Mouse (Mus musculus): Measurements from ENCODE around the gene Supt5. TPM values are rescaled to one million over a fixed set of nuclear protein-coding genes. Genes with fewer than 3 reads are reported as not detected.
"Not testable (repeated sequence)": the region's sequence is repeated elsewhere in the genome, so short reads cannot be mapped to it uniquely, and the experiment has no call there.

Supt5 gene
- polyA plus RNA-seq (2015; fragmentation: Nextera tagmentation; extraction: Ambion mirVana) = 91.0 and 104 TPM in 2 replicates

- H3K36me3 ChIP-seq = peaks cover 6% of the 10 kb centered on the region
- H3K9ac ChIP-seq = peak within 1 kb of the TSS; percentile 97
- peak within 1 kb of the TSS; percentile 74 for H3K4me2 ChIP-seq
- peak within 1 kb of the TSS; percentile 84 for H3K4me3 ChIP-seq (replicated peaks)
- peaks cover 37% of the 10 kb centered on the region for H3K4me1 ChIP-seq
- no peaks in the 10 kb centered on the region for H3K9me3 ChIP-seq (replicated peaks)
- under 1% methylated on average over 77 of the region's 77 CpGs for WGBS
- ATAC-seq (replicated peaks; ENCODE audit: low FRiP score) = peak; percentile 97
- H3K27ac ChIP-seq = peak within 1 kb of the TSS; percentile 95
- H3K27me3 ChIP-seq = no peaks in the 10 kb centered on the region
These were observed at the start of gene Supt5 for GRCm38 (mm10) chr7:28338108-28338998. Supt5 (minus strand) TSS chr7:28338746.

GRCm38 (mm10) chr7:28387384-28387783 lies 48.8 kb upstream of the Supt5 start:
- 87% methylated on average over 7 of the region's 7 CpGs for WGBS
- not testable (repeated sequence) for H3K27ac ChIP-seq; H3K27me3 ChIP-seq; H3K4me2 ChIP-seq; H3K9me3 ChIP-seq (replicated peaks); H3K4me3 ChIP-seq (replicated peaks); ATAC-seq (replicated peaks; ENCODE audit: low FRiP score); H3K9ac ChIP-seq
- Histone ChIP-seq H3K36me3 (peaks cover 54% of the 10 kb centered on the region), H3K4me1 (peaks cover 33% of the 10 kb centered on the region)

GRCm38 (mm10) chr7:28386877-28387276 lies 48.3 kb upstream of the Supt5 start:
- peaks cover 54% of the 10 kb centered on the region for H3K36me3 ChIP-seq
- not testable (repeated sequence) for H3K4me3 ChIP-seq (replicated peaks); H3K9me3 ChIP-seq (replicated peaks); H3K9ac ChIP-seq; H3K4me2 ChIP-seq; ATAC-seq (replicated peaks; ENCODE audit: low FRiP score); H3K27ac ChIP-seq; H3K27me3 ChIP-seq
- 78% methylated on average over 6 of the region's 6 CpGs for WGBS
- H3K4me1 ChIP-seq = peaks cover 37% of the 10 kb centered on the region

GRCm38 (mm10) chr7:28386462-28386861 lies 47.9 kb upstream of the Supt5 start:
- no peaks in the 10 kb centered on the region for H3K27me3 ChIP-seq
- 6% methylated on average over 4 of the region's 4 CpGs for WGBS
- H3K9ac ChIP-seq = no peak overlapping the region
- H3K4me2 ChIP-seq = no peak overlapping the region
- H3K4me1 ChIP-seq = peaks cover 37% of the 10 kb centered on the region
- H3K36me3 ChIP-seq = peaks cover 54% of the 10 kb centered on the region
- no peaks in the 10 kb centered on the region for H3K9me3 ChIP-seq (replicated peaks)
- peak; percentile 59 for ATAC-seq (replicated peaks; ENCODE audit: low FRiP score)
- 0 out of 2 replicates have a peak overlapping the region, but pooled peaks have one; percentile 38 for H3K27ac ChIP-seq
- no peak overlapping the region for H3K4me3 ChIP-seq (replicated peaks)

- peaks cover 54% of the 10 kb centered on the region for H3K36me3 ChIP-seq
- peaks cover 37% of the 10 kb centered on the region for H3K4me1 ChIP-seq
- H3K27me3 ChIP-seq = no peaks in the 10 kb centered on the region
- 84% methylated on average over 7 of the region's 7 CpGs for WGBS
- H3K4me3 ChIP-seq (replicated peaks) = no peak overlapping the region
- no peak overlapping the region for H3K4me2 ChIP-seq
- H3K27ac ChIP-seq = 0 out of 2 replicates have a peak overlapping the region, but pooled peaks have one; percentile 38
- H3K9me3 ChIP-seq (replicated peaks) = no peaks in the 10 kb centered on the region
- H3K9ac ChIP-seq = no peak overlapping the region
- no peak for ATAC-seq (replicated peaks; ENCODE audit: low FRiP score)
These were observed 47.5 kb upstream of the Supt5 start for GRCm38 (mm10) chr7:28386007-28386406.

GRCm38 (mm10) chr7:28385196-28385595 lies 46.6 kb upstream of the Supt5 start:
- H3K9me3 ChIP-seq (replicated peaks) = no peaks in the 10 kb centered on the region
- no peak overlapping the region for H3K4me3 ChIP-seq (replicated peaks)
- H3K9ac ChIP-seq = no peak overlapping the region
- H3K27ac ChIP-seq = no peak overlapping the region
- 90% methylated on average over 9 of the region's 9 CpGs for WGBS
- H3K4me2 ChIP-seq = no peak overlapping the region
- H3K4me1 ChIP-seq = peaks cover 44% of the 10 kb centered on the region
- peaks cover 47% of the 10 kb centered on the region for H3K36me3 ChIP-seq
- no peak for ATAC-seq (replicated peaks; ENCODE audit: low FRiP score)
- H3K27me3 ChIP-seq = no peaks in the 10 kb centered on the region

- WGBS = 84% methylated on average over 6 of the region's 6 CpGs
- Histone ChIP-seq H3K4me2 (no peak overlapping the region), H3K4me3 (replicated peaks) (no peak overlapping the region), H3K9ac (no peak overlapping the region), H3K9me3 (replicated peaks) (no peaks in the 10 kb centered on the region), H3K4me1 (peaks cover 54% of the 10 kb centered on the region), H3K27ac (no peak overlapping the region), H3K36me3 (peaks cover 37% of the 10 kb centered on the region), H3K27me3 (no peaks in the 10 kb centered on the region)
- no peak for ATAC-seq (replicated peaks; ENCODE audit: low FRiP score)
These were observed 45.6 kb upstream of the Supt5 start for GRCm38 (mm10) chr7:28384162-28384561.

- no peak overlapping the region for H3K4me3 ChIP-seq (replicated peaks)
- H3K27me3 ChIP-seq = no peaks in the 10 kb centered on the region
- no peak overlapping the region for H3K9ac ChIP-seq
- peaks cover 55% of the 10 kb centered on the region for H3K4me1 ChIP-seq
- WGBS = 75% methylated on average over 4 of the region's 4 CpGs
- H3K27ac ChIP-seq = peak overlapping the region; percentile 100
- H3K9me3 ChIP-seq (replicated peaks) = no peaks in the 10 kb centered on the region
- H3K36me3 ChIP-seq = peaks cover 32% of the 10 kb centered on the region
- no peak for ATAC-seq (replicated peaks; ENCODE audit: low FRiP score)
- H3K4me2 ChIP-seq = no peak overlapping the region
These were observed 45.1 kb upstream of the Supt5 start for GRCm38 (mm10) chr7:28383606-28384005.

GRCm38 (mm10) chr7:28382981-28383396 lies 44.4 kb upstream of the Supt5 start:
- peaks cover 61% of the 10 kb centered on the region for H3K4me1 ChIP-seq
- WGBS = 44% methylated on average over 11 of the region's 11 CpGs
- H3K4me2 ChIP-seq = peak overlapping the region; percentile 70
- peak overlapping the region; percentile 100 for H3K27ac ChIP-seq
- H3K9ac ChIP-seq = no peak overlapping the region
- no peaks in the 10 kb centered on the region for H3K27me3 ChIP-seq
- no peak for ATAC-seq (replicated peaks; ENCODE audit: low FRiP score)
- peaks cover 26% of the 10 kb centered on the region for H3K36me3 ChIP-seq
- H3K4me3 ChIP-seq (replicated peaks) = peak overlapping the region; percentile 39
- H3K9me3 ChIP-seq (replicated peaks) = no peaks in the 10 kb centered on the region

- peak; percentile 13; the same call in 1 of the 2 replicates for ATAC-seq (replicated peaks; ENCODE audit: low FRiP score)
- Histone ChIP-seq H3K4me3 (replicated peaks) (peak overlapping the region; percentile 39), H3K36me3 (peaks cover 23% of the 10 kb centered on the region), H3K4me1 (peaks cover 67% of the 10 kb centered on the region), H3K9me3 (replicated peaks) (no peaks in the 10 kb centered on the region), H3K4me2 (peak overlapping the region; percentile 70), H3K27me3 (no peaks in the 10 kb centered on the region), H3K9ac (0 out of 2 replicates have a peak overlapping the region, but pooled peaks have one; percentile 5), H3K27ac (peak overlapping the region; percentile 100)
- WGBS = 40% methylated on average over 10 of the region's 12 CpGs
These were observed 43.9 kb upstream of the Supt5 start for GRCm38 (mm10) chr7:28382347-28382951.

GRCm38 (mm10) chr7:28381938-28382337 lies 43.4 kb upstream of the Supt5 start:
- peak; percentile 73 for ATAC-seq (replicated peaks; ENCODE audit: low FRiP score)
- Histone ChIP-seq H3K4me2 (peak overlapping the region; percentile 70), H3K9ac (peak overlapping the region; percentile 48), H3K27me3 (no peaks in the 10 kb centered on the region), H3K36me3 (peaks cover 19% of the 10 kb centered on the region; the same call in 1 of the 2 replicates), H3K9me3 (replicated peaks) (no peaks in the 10 kb centered on the region), H3K4me1 (peaks cover 72% of the 10 kb centered on the region), H3K27ac (peak overlapping the region; percentile 100), H3K4me3 (replicated peaks) (peak overlapping the region; percentile 39)
- 1% methylated on average over 20 of the region's 20 CpGs for WGBS
